Mouse (Mus musculus) colon, adult 2 months (tissue): ENCODE results near the gene Jmjd4. TPM values are rescaled to one million over a fixed set of nuclear protein-coding genes. Genes with fewer than 3 reads are reported as not detected.

Source experiments
- polyA plus RNA-seq: library from polyadenylated mRNA; depleted of rRNA; stranded (reverse); fragments of >200 nt; gene quantifications from 2 replicates; pipeline ENCODE4 v1.2.3, GENCODE M21; 2012; rRNA removed

Jmjd4 gene
- 3.7 and 4.3 TPM in 2 replicates for polyA plus RNA-seq

GRCm38 (mm10) chr11:59449741-59450229, at the start of gene Jmjd4:
Gene Jmjd4 (plus strand): TSS chr11:59450045.

GRCm38 (mm10) chr11:59451086-59451485, 1.2 kb downstream of the Jmjd4 start, which contains the start of gene Snap47:
Gene Snap47 (minus strand): TSS chr11:59451186.

DNA sequence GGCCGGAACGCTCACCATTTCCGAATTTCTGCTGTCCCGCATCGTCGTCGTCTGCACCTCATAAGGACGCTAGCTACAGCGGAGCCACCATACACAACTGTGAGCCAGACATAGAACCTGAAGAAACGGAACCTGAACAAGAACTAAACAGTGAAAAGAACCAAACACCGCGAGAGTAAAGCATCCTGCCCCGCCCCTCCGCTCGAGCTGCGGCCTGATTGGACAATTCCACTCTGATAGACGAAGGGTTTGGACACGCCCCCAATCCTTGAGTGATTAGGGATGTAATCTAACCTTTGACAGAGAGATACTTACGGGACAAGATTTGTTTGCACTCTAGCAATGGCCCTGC, 22.5 kb downstream of the Jmjd4 start, which contains the start of gene Zfp867:
Gene Zfp867, minus strand, starts transcription at position 149 of the 352 bp plus-strand sequence.

Other genes with a start within 250 kb of the Jmjd4 start
- 35.7 and 41.0 TPM in 2 replicates for gene Mrpl55, start 247.6 kb upstream of the Jmjd4 start, polyA plus RNA-seq
- gene 2310033P09Rik, start 241.7 kb upstream of the Jmjd4 start, polyA plus RNA-seq = 21.2 and 21.8 TPM in 2 replicates
- 635 and 733 TPM in 2 replicates for gene Arf1, start 221.8 kb upstream of the Jmjd4 start, polyA plus RNA-seq
- not detected in 2 replicates for gene Wnt3a, start 159.3 kb upstream of the Jmjd4 start, polyA plus RNA-seq
- 1.6 and 1.8 TPM in 2 replicates for gene Wnt9a, start 143.1 kb upstream of the Jmjd4 start, polyA plus RNA-seq
- gene Prss38, start 74.4 kb upstream of the Jmjd4 start, polyA plus RNA-seq = not detected in 2 replicates
- 25.8 and 30.7 TPM in 2 replicates for gene Snap47, start 1.1 kb downstream of the Jmjd4 start, polyA plus RNA-seq
- 0.14 and 0.21 TPM in 2 replicates for gene Zfp867, start 22.4 kb downstream of the Jmjd4 start, polyA plus RNA-seq
- 6.5 and 10.6 TPM in 2 replicates for gene Zkscan17, start 76.7 kb downstream of the Jmjd4 start, polyA plus RNA-seq
- 0.19 and 0.21 TPM in 2 replicates for gene Nlrp3, start 91.5 kb downstream of the Jmjd4 start, polyA plus RNA-seq
- not detected in 2 replicates for gene Olfr222, start 126.2 kb downstream of the Jmjd4 start, polyA plus RNA-seq
- gene Olfr223, start 143.2 kb downstream of the Jmjd4 start, polyA plus RNA-seq = not detected in 2 replicates
- 90.4 and 97.4 TPM in 2 replicates for gene Mprip, start 211.3 kb downstream of the Jmjd4 start, polyA plus RNA-seq